Mouse (Mus musculus) urinary bladder, adult 2 months (tissue): Measurements from ENCODE around the gene Neurog1. TPM values are rescaled to one million over a fixed set of nuclear protein-coding genes. Genes with fewer than 3 reads are reported as not detected.

Experiments
- DNase-seq: peaks from one replicate; pipeline ENCODE4 v3.0.0; 2022; ENCODE audit warnings: low spot score
- polyA plus RNA-seq: library from polyadenylated mRNA; depleted of rRNA; stranded (reverse); fragments of >200 nt; gene quantifications from 2 replicates; pipeline ENCODE4 v1.2.3, GENCODE M21; 2012

The Neurog1 gene
- polyA plus RNA-seq, 1 experiment, result not detected

- no peak for DNase-seq
These were observed 6.4 kb upstream of the Neurog1 start for GRCm38 (mm10) chr13:56258196-56259020.

GRCm38 (mm10) chr13:56257469-56258153, 5.6 kb upstream of the Neurog1 start:
- no peak for DNase-seq

- DNase-seq, result no peak
These were observed 4.8 kb upstream of the Neurog1 start for GRCm38 (mm10) chr13:56256716-56257299.

GRCm38 (mm10) chr13:56253379-56253778, 1.4 kb upstream of the Neurog1 start:
- DNase-seq, result no peak

- no peak for DNase-seq
These were observed 820 bp upstream of the Neurog1 start for GRCm38 (mm10) chr13:56252783-56253182.

- DNase-seq, result no peak
These were observed 613 bp downstream of the Neurog1 start for GRCm38 (mm10) chr13:56251176-56251923.

GRCm38 (mm10) chr13:56250551-56251161, 1.3 kb downstream of the Neurog1 start:
- no peak for DNase-seq

- no peak for DNase-seq
These were observed 2.2 kb downstream of the Neurog1 start for GRCm38 (mm10) chr13:56249593-56250341.

GRCm38 (mm10) chr13:56243104-56243503, 8.9 kb downstream of the Neurog1 start:
- DNase-seq, result no peak

GRCm38 (mm10) chr13:56240012-56240770, 11.8 kb downstream of the Neurog1 start:
- DNase-seq, result no peak

- no peak for DNase-seq
These were observed 14.1 kb downstream of the Neurog1 start for GRCm38 (mm10) chr13:56237905-56238304.

- no peak for DNase-seq
These were observed 15.8 kb downstream of the Neurog1 start for GRCm38 (mm10) chr13:56236194-56236593.

GRCm38 (mm10) chr13:56228790-56229189, 23.2 kb downstream of the Neurog1 start:
- DNase-seq, result no peak

GRCm38 (mm10) chr13:56226175-56226954, 25.6 kb downstream of the Neurog1 start:
- no peak for DNase-seq

- no peak for DNase-seq
These were observed 28.3 kb downstream of the Neurog1 start for GRCm38 (mm10) chr13:56223625-56224024.

GRCm38 (mm10) chr13:56222849-56223246, 29.1 kb downstream of the Neurog1 start:
- DNase-seq, result no peak

GRCm38 (mm10) chr13:56221995-56222848, 29.7 kb downstream of the Neurog1 start:
- no peak for DNase-seq
